ENCODE assay signal across 15 mouse cellular contexts in the genomic region with DNA sequence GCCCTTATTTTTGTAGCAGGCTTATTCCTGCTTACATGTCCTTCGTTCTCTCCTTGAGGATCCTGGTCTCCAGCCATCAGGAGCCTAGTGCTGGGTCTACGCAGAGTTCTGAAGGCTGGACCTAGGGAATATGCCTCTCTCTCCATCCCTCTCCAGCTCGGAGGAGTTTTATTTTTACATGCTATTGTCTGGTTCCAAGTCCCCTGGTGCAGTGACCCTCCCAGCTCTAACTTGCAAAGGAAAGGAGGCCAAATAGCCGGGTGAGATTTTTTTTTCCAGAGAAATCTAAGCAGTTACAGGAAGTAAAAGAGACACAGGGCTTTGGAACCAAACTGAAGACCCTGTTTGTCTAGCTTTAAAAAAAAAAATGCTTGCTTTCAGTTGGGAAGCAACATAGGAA.
DNase-seq lines count a peak whose midpoint lies in the region; ATAC-seq and TF ChIP-seq lines count a peak whose summit lies in the region.
"Had no signal": no experiment of that assay in that cellular context is flagged by ENCODE, and none has a peak within 500 bp of the region (broad histone marks: within the 10 kb centered on the region; RNA-seq: fewer than 3 reads in every experiment).

No protein-coding gene starts in this region.

- H3K4me1 ChIP-seq in heart, embryonic 13.5 days, result peaks cover 22% of the 10 kb centered on the region
- H3K4me1 ChIP-seq in kidney, adult 2 months (ENCODE audit: control insufficient read depth, insufficient read depth, low read length), result peaks cover 3% of the 10 kb centered on the region; the same call in 1 of the 2 replicates
- no peaks in the 10 kb centered on the region for H3K4me1 ChIP-seq in lung, embryonic 15.5 days
- H3K4me1 ChIP-seq in stomach, postnatal 0 days (replicated peaks; ENCODE audit: control insufficient read depth, insufficient read depth), result no peaks in the 10 kb centered on the region
- H3K4me1 ChIP-seq: midbrain, embryonic 15.5 days had no signal

- H3K27me3 ChIP-seq in heart, embryonic 13.5 days (replicated peaks), result no peaks in the 10 kb centered on the region
- no peaks in the 10 kb centered on the region for H3K27me3 ChIP-seq in kidney, adult 2 months (replicated peaks; ENCODE audit: control insufficient read depth, insufficient read depth, low read length)
- H3K27me3 ChIP-seq in lung, embryonic 15.5 days, result no peaks in the 10 kb centered on the region
- no peaks in the 10 kb centered on the region for H3K27me3 ChIP-seq in stomach, postnatal 0 days (ENCODE audit: control insufficient read depth, insufficient read depth, low read length)
- H3K27me3 ChIP-seq: limb, embryonic 12.5 days; midbrain, embryonic 15.5 days had no signal

- intact Hi-C loops in heart, postnatal 25 days (cut with DNase I), result no loop called here

- no peak for DNase-seq in heart, postnatal 25 days (ENCODE audit: low spot score)
- peak; percentile 46 for DNase-seq in kidney, adult 2 months
- DNase-seq in kidney, adult 9 months, result no peak
- no peak for DNase-seq in lung, postnatal 36 days
- no peak for DNase-seq in stomach, postnatal 0 days (ENCODE audit: low spot score)
- DNase-seq: cerebellum, postnatal 14 days; gastrocnemius, postnatal 25 days; lung, embryonic 14.5 days; right cerebral cortex, postnatal 25 days; thymus, adult 2 months had no signal

- no peak overlapping the region for H3K4me2 ChIP-seq in heart, embryonic 13.5 days
- no peak overlapping the region for H3K4me2 ChIP-seq in lung, embryonic 15.5 days
- no peak overlapping the region for H3K4me2 ChIP-seq in stomach, postnatal 0 days (replicated peaks; ENCODE audit: low read depth)
- H3K4me2 ChIP-seq: limb, embryonic 12.5 days; lung, embryonic 14.5 days; midbrain, embryonic 15.5 days had no signal

- TF ChIP-seq POLR2A in kidney, adult 2 months (IDR thresholded peaks at IDR 0.05; ENCODE audit: low read depth, low read length), result no peak

- 65% methylated on average over 4 of the region's 4 CpGs for WGBS in heart, embryonic 13.5 days
- WGBS in kidney, adult 2 months, result 56% methylated on average over 4 of the region's 4 CpGs
- WGBS in lung, embryonic 15.5 days, result 67% methylated on average over 4 of the region's 4 CpGs
- 70% methylated on average over 4 of the region's 4 CpGs for WGBS in stomach, postnatal 0 days

- H3K4me3 ChIP-seq in heart, embryonic 13.5 days, result no peak overlapping the region
- H3K4me3 ChIP-seq in kidney, adult 2 months (ENCODE audit: insufficient read depth, low read depth, low read length), result no peak overlapping the region
- H3K4me3 ChIP-seq in lung, embryonic 15.5 days, result no peak overlapping the region
- H3K4me3 ChIP-seq in stomach, postnatal 0 days (ENCODE audit: low read depth, low read length), result no peak overlapping the region
- H3K4me3 ChIP-seq: erythroblast, embryonic 14.5 days; limb, embryonic 12.5 days; midbrain, embryonic 15.5 days had no signal

- no peak for TF ChIP-seq EP300 in stomach, postnatal 0 days (optimal IDR thresholded peaks at IDR 0.05)

- 0 out of 2 replicates have a peak, but pooled peaks cover 2% of the 10 kb centered on the region for H3K36me3 ChIP-seq in heart, embryonic 13.5 days
- H3K36me3 ChIP-seq in kidney, adult 2 months (ENCODE audit: control insufficient read depth, insufficient read depth, low read length), result no peaks in the 10 kb centered on the region
- no peaks in the 10 kb centered on the region for H3K36me3 ChIP-seq in lung, embryonic 15.5 days
- H3K36me3 ChIP-seq in stomach, postnatal 0 days (ENCODE audit: control insufficient read depth, insufficient read depth, low read length), result no peaks in the 10 kb centered on the region
- H3K36me3 ChIP-seq: limb, embryonic 12.5 days; midbrain, embryonic 15.5 days had no signal

- no peak overlapping the region for H3K9ac ChIP-seq in heart, embryonic 13.5 days
- H3K9ac ChIP-seq in lung, embryonic 15.5 days, result no peak overlapping the region
- no peak overlapping the region for H3K9ac ChIP-seq in stomach, postnatal 0 days (ENCODE audit: low read length)
- H3K9ac ChIP-seq: limb, embryonic 12.5 days; lung, embryonic 14.5 days; midbrain, embryonic 15.5 days had no signal

- H3K27ac ChIP-seq in heart, embryonic 13.5 days (replicated peaks), result peak overlapping the region; percentile 61
- no peak overlapping the region for H3K27ac ChIP-seq in kidney, adult 2 months (ENCODE audit: insufficient read depth, low read depth, low read length)
- H3K27ac ChIP-seq in lung, embryonic 15.5 days, result 0 out of 2 replicates have a peak overlapping the region, but pooled peaks have one; percentile 43
- peak overlapping the region; percentile 59; the same call in 1 of the 2 replicates for H3K27ac ChIP-seq in stomach, postnatal 0 days (replicated peaks)
- H3K27ac ChIP-seq: limb, embryonic 12.5 days; midbrain, embryonic 15.5 days had no signal

- no peak for ATAC-seq in heart, embryonic 13.5 days (ENCODE audit: extremely low read depth, insufficient number of reproducible peaks, low FRiP score, low TSS enrichment)
- no peak for ATAC-seq in lung, embryonic 15.5 days (ENCODE audit: borderline replicate concordance, extremely low read depth, low FRiP score, low TSS enrichment)
- ATAC-seq in stomach, postnatal 0 days (ENCODE audit: low FRiP score, low TSS enrichment), result no peak
- ATAC-seq: midbrain, embryonic 15.5 days had no signal

- no peaks in the 10 kb centered on the region for H3K9me3 ChIP-seq in heart, embryonic 13.5 days
- H3K9me3 ChIP-seq in lung, embryonic 15.5 days, result no peaks in the 10 kb centered on the region
- H3K9me3 ChIP-seq in stomach, postnatal 0 days (ENCODE audit: control insufficient read depth, low read length), result 0 out of 2 replicates have a peak, but pooled peaks cover 2% of the 10 kb centered on the region
- H3K9me3 ChIP-seq: midbrain, embryonic 15.5 days had no signal

- TF ChIP-seq CTCF in kidney, adult 2 months (conservative IDR thresholded peaks at IDR 0.05; ENCODE audit: insufficient read depth, insufficient read length, low read depth, low read length), result no peak
- no peak for TF ChIP-seq CTCF in stomach, postnatal 0 days (IDR thresholded peaks at IDR 0.05; ENCODE audit: low read depth)
